Mouse (Mus musculus) heart, embryonic 12.5 days (tissue): ENCODE measurements around the gene Bod1. TPM values are rescaled to one million over a fixed set of nuclear protein-coding genes. Genes with fewer than 3 reads are reported as not detected.
A peak's percentile ranks its signal among the peaks of the same experiment; 100 is the strongest.

Experiments used
- ATAC-seq: fragments of 200-750 bp; cut with Nextera tagmentation; 2 replicates; pipeline ENCODE4 v1.8.0; 2017; ENCODE audit warnings: moderate TSS enrichment, moderate library complexity; ENCODE audit not compliant: insufficient number of reproducible peaks, low FRiP score
- H3K27ac ChIP-seq: fragments of 300-500 bp; sonication (generic); 2 replicates; pipeline ENCODE4 v1.5.1; 2016; ENCODE audit warnings: mild to moderate bottlenecking, moderate library complexity; ENCODE audit not compliant: poor library complexity, severe bottlenecking
- H3K27me3 ChIP-seq: fragments of 300-500 bp; sonication (generic); replicated peaks from 2 replicates; pipeline ENCODE4 v1.6.1; 2016; ENCODE audit warnings: mild to moderate bottlenecking, moderate library complexity
- H3K36me3 ChIP-seq: fragments of 300-500 bp; sonication (generic); 2 replicates; pipeline ENCODE4 v1.6.1; 2016; ENCODE audit warnings: mild to moderate bottlenecking, moderate library complexity
- H3K4me1 ChIP-seq: fragments of 300-500 bp; sonication (generic); replicated peaks from 2 replicates; pipeline ENCODE4 v1.6.1; 2016; ENCODE audit warnings: mild to moderate bottlenecking
- H3K4me2 ChIP-seq: fragments of 300-500 bp; sonication (generic); 2 replicates; pipeline ENCODE4 v1.6.1; 2016; ENCODE audit warnings: mild to moderate bottlenecking, moderate library complexity
- H3K4me3 ChIP-seq: fragments of 300-500 bp; sonication (generic); 2 replicates; pipeline ENCODE4 v1.5.1; 2016; ENCODE audit warnings: mild to moderate bottlenecking
- H3K9ac ChIP-seq: fragments of 300-500 bp; sonication (generic); 2 replicates; pipeline ENCODE4 v1.6.1; 2016; ENCODE audit warnings: mild to moderate bottlenecking, moderate library complexity
- H3K9me3 ChIP-seq: fragments of 300-500 bp; sonication (generic); replicated peaks from 2 replicates; pipeline ENCODE4 v1.6.1; 2016; ENCODE audit warnings: mild to moderate bottlenecking, moderate library complexity
- WGBS: fragments of 180-500 bp; shearing (Covaris S2); methylation state at CpG from one replicate; pipeline ENCODE4 v1.1.7; 2016; 5-methylcytosine and 5-hydroxymethylcytosine counted together
- polyA plus RNA-seq: library from polyadenylated mRNA; unstranded; fragments of >200 nt; fragmentation: Nextera tagmentation; extraction: Ambion mirVana; gene quantifications from 2 replicates; pipeline ENCODE4 v1.2.1, GENCODE M21; 2016

The Bod1 gene
- polyA plus RNA-seq, 1 experiment from 2014 or later = 79.8 TPM

DNA sequence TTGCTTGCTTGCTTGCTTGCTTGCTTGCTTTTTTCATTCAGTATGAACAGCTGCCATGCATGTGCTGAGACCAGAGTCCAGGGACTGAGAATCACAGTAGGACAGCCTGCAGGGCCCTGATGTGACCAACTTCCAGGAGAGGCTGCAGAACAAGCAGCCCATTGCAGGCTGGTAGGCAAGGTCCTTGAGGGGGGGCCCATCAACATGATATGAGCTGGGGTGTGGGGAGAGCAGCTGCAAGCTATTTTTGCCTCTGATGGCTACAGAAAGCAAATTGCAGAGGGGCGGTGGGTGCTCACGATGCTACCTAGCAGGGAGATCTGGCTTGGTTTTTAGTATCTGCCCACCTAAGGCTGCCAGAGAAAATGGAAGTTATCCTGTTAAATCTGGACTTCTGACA lies 21.6 kb upstream of the Bod1 start:
- Histone ChIP-seq H3K9me3 (no peaks in the 10 kb centered on the region), H3K27me3 (no peaks in the 10 kb centered on the region), H3K9ac (no peak overlapping the region), H3K36me3 (no peaks in the 10 kb centered on the region), H3K4me2 (no peak overlapping the region), H3K4me3 (no peak overlapping the region), H3K4me1 (peaks cover 6% of the 10 kb centered on the region), H3K27ac (no peak overlapping the region)
- 86% methylated on average over 2 of the region's 2 CpGs for WGBS
- no peak for ATAC-seq

DNA sequence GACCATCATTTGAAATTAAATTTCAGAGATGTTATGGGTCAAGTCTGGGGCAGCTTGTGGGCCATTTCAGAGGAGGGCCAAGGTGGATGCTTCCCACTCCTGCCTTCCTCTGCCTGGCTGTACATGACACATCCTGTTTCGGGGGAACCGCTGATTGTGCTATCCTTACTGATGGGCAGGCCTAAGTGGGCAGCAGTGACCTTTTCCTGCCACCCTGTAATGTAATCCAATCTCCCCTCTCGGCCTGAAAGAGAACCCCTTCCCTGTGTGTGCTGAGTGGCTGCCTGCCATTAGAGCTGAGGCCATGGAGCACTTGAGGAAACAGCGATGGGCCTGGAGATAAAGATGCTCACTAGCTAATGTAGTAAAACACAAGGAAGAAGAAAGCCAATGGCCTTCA lies 17.3 kb upstream of the Bod1 start:
- no peak overlapping the region for H3K27ac ChIP-seq
- no peaks in the 10 kb centered on the region for H3K36me3 ChIP-seq

DNA sequence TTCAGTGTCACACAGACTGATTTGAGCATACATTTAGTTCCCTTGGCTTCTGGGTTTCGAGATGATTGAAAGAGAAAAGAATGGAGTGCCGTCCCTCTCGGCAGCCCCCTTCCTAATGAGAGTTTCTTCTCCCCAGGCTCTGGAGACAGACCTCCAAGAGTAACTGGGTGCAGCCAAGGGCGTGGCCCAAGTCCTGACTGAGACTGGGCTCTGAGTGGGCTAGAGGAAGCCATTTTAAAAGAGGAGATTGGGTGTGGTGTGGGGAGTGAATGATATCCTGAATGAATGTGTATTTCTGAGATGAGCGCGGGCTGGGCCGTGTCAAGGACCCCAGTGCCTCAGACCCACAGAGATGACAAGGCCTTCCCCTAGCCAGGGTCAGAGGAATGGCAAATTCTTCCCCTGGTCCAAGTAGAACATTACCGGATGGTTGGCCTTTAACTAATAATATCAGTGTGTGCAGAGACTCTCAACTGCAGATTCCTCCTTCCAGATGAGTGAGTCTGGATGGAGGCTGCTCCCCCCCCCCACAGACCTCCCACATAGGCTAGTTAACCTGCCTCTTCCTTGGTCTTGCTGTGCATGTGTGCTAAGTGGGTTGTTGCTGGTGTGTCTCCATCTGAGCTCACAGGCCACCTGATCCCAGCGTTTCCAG lies 13.4 kb upstream of the Bod1 start:
- WGBS = 79% methylated on average over 9 of the region's 9 CpGs
- Histone ChIP-seq H3K4me3 (no peak overlapping the region), H3K36me3 (no peaks in the 10 kb centered on the region), H3K9me3 (no peaks in the 10 kb centered on the region), H3K27me3 (no peaks in the 10 kb centered on the region), H3K4me2 (no peak overlapping the region), H3K9ac (no peak overlapping the region), H3K27ac (no peak overlapping the region), H3K4me1 (peaks cover 6% of the 10 kb centered on the region)
- no peak for ATAC-seq

More for the DNA sequence above, 17.3 kb upstream of the Bod1 start:
- ATAC-seq = no peak
- WGBS = 42% methylated on average over 4 of the region's 4 CpGs
- Histone ChIP-seq H3K27me3 (no peaks in the 10 kb centered on the region), H3K4me2 (no peak overlapping the region), H3K4me1 (peaks cover 6% of the 10 kb centered on the region), H3K9ac (no peak overlapping the region), H3K9me3 (no peaks in the 10 kb centered on the region), H3K4me3 (no peak overlapping the region)

DNA sequence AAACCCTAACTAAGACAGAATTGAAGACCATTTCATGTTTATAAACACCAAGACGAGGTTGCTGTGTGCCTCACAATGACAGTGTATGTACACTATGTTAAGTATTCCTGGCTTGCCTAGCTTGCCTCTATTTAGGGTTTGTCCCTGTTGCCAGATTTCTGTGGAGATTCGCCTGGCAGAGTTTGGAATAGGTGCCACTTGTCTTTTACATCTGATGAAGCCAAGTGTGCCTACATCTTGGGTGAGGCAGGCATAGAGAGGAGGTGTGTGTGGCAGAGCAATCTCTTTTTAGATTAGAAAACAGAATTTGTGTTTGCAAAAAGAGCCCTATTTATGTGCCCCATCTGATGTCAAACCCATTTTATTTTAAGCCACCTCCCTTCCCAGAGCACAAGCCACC lies 12.4 kb upstream of the Bod1 start:
- no peaks in the 10 kb centered on the region for H3K27me3 ChIP-seq
- no peak overlapping the region for H3K9ac ChIP-seq
- 78% methylated on average over 2 of the region's 2 CpGs for whole genome bisulfite sequencing
- H3K4me3 ChIP-seq = no peak overlapping the region
- H3K27ac ChIP-seq = no peak overlapping the region
- H3K9me3 ChIP-seq = no peaks in the 10 kb centered on the region
- H3K4me1 ChIP-seq = peaks cover 2% of the 10 kb centered on the region
- H3K36me3 ChIP-seq = no peaks in the 10 kb centered on the region
- ATAC-seq = no peak
- no peak overlapping the region for H3K4me2 ChIP-seq

DNA sequence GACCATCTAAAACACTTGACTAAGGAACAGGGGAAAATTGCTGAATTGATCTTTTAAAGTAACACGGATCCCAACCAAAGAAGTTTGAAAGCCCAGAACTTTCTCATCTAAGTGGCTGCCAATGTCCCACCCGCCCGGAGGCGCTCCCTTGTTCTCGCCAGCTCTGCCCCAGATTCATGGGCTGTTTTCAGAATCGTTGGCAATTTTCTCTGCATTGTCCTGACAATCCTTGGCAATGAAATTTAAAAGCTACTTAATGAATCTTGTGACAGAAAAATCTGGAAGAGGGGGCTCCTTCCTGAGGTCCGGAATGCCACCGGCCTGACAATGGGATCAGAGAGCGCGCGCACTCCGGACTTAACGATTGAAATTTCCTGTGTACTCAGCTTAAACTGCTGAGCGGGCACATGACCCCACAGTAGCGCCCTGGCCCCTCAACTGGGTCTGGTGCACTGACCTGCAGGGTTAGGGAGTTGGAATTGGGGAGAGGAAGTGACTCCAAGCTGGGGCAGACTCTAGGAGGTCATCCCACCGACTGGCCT lies 8.2 kb upstream of the Bod1 start:
- Histone ChIP-seq H3K9ac (no peak overlapping the region), H3K4me2 (no peak overlapping the region), H3K36me3 (no peaks in the 10 kb centered on the region), H3K27ac (no peak overlapping the region), H3K9me3 (no peaks in the 10 kb centered on the region), H3K4me3 (no peak overlapping the region), H3K4me1 (peaks cover 6% of the 10 kb centered on the region), H3K27me3 (no peaks in the 10 kb centered on the region)
- 70% methylated on average over 16 of the region's 16 CpGs for WGBS
- no peak for ATAC-seq

DNA sequence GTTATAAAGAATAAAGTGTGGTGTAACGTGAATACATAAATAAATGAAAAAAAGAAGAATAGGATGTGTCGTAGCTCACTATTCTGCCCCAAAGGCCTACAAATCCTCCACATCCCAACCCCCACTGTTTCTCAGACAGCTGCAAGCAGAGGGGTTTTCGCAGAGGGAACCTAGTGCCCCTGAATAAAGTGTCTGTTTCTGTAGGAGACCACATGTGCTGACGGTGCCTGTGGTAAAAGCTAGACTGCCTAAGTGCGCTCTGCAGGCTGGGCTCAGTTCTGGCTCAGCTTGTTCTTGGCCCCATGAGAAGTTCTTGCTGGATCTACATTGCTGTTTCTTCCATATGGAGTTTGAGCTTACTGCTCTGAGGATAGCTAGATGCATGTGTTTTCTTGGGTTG lies 5.6 kb upstream of the Bod1 start:
- H3K27me3 ChIP-seq = no peaks in the 10 kb centered on the region
- no peak overlapping the region for H3K4me2 ChIP-seq
- no peak overlapping the region for H3K9ac ChIP-seq
- no peak for ATAC-seq
- WGBS = 88% methylated on average over 5 of the region's 5 CpGs
- no peak overlapping the region for H3K4me3 ChIP-seq
- no peaks in the 10 kb centered on the region for H3K9me3 ChIP-seq
- H3K27ac ChIP-seq = no peak overlapping the region
- peaks cover 10% of the 10 kb centered on the region for H3K4me1 ChIP-seq
- no peaks in the 10 kb centered on the region for H3K36me3 ChIP-seq

DNA sequence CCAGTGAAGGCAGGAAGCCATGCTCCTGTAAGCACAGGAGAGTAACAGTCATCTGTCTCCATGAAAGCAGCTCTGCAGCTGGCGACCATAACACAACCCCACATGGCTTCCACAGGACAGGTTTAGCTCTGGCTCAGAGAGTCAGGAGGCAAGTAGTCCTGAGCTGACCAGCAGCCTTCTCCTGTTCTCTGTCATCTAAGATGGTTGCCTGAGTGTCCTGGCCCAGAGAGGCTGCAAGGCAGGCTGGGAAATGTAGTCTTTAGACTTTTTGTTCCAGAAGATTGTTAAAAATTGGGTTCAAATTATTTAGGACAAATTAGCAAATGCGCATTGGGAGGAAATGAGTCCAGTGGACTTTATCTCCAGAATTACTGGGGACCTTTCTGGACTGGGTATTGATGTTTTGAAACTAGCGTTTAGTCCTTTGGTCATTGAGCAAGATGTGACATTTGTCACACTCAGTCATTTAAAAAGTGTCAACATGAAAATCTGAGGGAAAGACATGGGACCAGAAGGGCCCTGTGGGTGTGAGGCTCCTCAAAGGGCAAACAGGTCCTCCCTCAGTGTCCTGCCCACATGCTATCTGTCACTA lies 5.1 kb upstream of the Bod1 start:
- no peak for ATAC-seq
- no peaks in the 10 kb centered on the region for H3K9me3 ChIP-seq
- no peak overlapping the region for H3K4me3 ChIP-seq
- peaks cover 10% of the 10 kb centered on the region for H3K4me1 ChIP-seq
- H3K4me2 ChIP-seq = no peak overlapping the region
- no peak overlapping the region for H3K9ac ChIP-seq
- no peak overlapping the region for H3K27ac ChIP-seq
- no peaks in the 10 kb centered on the region for H3K27me3 ChIP-seq
- WGBS = 84% methylated on average over 3 of the region's 3 CpGs
- H3K36me3 ChIP-seq = no peaks in the 10 kb centered on the region

DNA sequence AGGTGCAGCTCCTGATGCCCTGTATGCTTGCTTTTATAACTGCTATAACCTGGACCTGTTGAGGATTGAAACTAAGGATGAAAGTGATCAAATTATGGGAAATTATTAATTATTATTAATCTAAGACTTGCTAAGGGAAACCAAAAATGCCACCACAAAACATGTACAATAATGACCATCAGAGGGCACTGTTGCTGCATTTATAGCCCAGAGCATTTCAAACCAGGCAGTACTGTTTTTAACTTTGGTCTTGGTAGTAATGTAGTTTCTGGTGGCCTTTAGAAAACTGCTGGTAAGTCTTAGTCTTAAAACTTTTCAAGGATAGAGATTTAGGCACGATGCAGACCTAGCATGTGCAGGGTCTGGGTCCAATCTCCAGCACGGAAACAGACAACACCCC lies 3.7 kb upstream of the Bod1 start:
- Histone ChIP-seq H3K4me1 (peaks cover 13% of the 10 kb centered on the region), H3K36me3 (no peaks in the 10 kb centered on the region), H3K9ac (no peak overlapping the region), H3K9me3 (no peaks in the 10 kb centered on the region), H3K4me2 (no peak overlapping the region), H3K27ac (no peak overlapping the region), H3K27me3 (no peaks in the 10 kb centered on the region), H3K4me3 (no peak overlapping the region)
- 45% methylated on average over 2 of the region's 2 CpGs for WGBS
- no peak for ATAC-seq

DNA sequence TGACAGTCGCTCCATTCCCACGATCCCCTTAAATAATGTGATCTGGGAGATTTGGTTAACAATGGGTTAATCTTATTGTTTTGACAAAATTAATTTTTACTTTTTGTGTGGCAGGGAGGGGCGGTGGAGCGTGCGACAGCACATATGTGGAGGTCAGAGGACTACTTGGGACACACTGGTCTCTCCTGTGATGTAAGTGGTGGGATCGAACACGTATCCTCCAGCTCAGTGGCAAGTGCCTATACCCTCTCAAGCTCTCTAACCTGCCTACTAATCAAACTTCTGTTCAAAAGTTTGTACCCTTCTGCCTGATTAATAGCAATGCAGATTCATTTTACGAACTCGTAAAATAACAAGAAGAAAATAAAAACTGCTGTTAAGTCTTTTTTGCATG lies 482 bp upstream of the Bod1 start:
- H3K27ac ChIP-seq = no peak overlapping the region

DNA sequence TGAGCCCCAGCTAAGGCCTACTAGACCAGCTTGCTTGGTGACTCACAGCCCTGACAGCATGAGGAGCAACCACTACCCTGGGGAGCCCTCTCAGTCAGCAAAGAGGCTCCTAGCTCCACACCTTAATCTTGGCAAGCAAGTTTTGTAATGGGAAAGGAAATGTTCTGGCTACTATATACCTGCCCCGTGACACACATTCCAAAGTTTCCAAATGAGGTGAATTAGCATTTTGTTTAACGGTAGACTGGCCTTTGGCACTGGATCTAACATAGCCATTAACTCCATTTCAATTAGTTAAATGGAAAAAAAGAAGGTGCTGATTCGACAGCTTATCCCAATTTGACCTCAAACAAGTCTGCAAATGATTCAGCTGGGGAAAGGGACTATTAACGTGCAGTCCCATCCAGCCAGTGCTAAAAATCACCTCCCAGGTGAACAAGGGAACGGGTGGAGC lies 1.2 kb downstream of the Bod1 start:
- peaks cover 38% of the 10 kb centered on the region for H3K36me3 ChIP-seq
- H3K9ac ChIP-seq = no peak overlapping the region
- no peak for ATAC-seq
- H3K27ac ChIP-seq = no peak overlapping the region
- 75% methylated on average over 5 of the region's 5 CpGs for WGBS
- no peak overlapping the region for H3K4me3 ChIP-seq
- no peaks in the 10 kb centered on the region for H3K27me3 ChIP-seq
- no peaks in the 10 kb centered on the region for H3K9me3 ChIP-seq
- H3K4me1 ChIP-seq = peaks cover 11% of the 10 kb centered on the region
- peak overlapping the region; percentile 39 for H3K4me2 ChIP-seq

More for the DNA sequence above, 482 bp upstream of the Bod1 start:
- WGBS = 12% methylated on average over 9 of the region's 9 CpGs
- Histone ChIP-seq H3K4me2 (peak overlapping the region; percentile 79), H3K27me3 (no peaks in the 10 kb centered on the region), H3K9ac (peak overlapping the region; percentile 99), H3K9me3 (no peaks in the 10 kb centered on the region), H3K36me3 (peaks cover 23% of the 10 kb centered on the region), H3K4me3 (peak overlapping the region; percentile 99), H3K4me1 (peaks cover 11% of the 10 kb centered on the region)
- ATAC-seq = no peak

DNA sequence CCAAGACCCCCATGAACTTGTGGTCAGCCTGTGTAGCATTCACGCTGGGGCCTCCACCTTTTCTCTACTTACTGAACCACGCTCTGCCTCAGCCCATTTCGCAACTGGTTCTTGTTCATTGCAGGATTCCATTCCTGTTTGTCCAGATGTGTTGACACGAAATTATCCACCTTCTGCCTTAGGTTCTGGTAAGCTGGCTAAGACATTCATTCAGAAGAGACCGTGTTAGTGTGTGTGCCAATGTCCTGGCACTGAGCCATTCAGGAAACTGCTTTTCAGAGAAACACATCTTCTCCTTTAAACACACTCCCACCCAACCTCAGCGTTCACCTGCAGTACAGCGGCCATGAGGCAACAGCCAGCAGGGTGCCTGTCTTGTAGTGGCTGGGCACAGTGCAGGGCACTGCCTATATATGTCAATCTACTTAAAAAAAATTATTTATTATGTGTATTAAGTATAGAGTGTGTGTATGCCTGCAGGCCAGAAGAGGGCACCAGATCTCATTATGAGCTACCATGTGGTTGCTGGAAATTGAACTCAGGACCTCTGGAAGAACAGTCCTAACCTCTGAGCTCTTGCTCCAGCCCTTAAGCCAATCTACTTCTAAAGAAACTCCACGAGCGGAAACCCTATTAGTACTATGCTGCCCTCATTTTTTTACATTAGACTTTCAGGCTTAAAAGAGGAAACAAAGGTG lies 2.4 kb downstream of the Bod1 start:
- Histone ChIP-seq H3K27ac (no peak overlapping the region), H3K9me3 (no peaks in the 10 kb centered on the region), H3K9ac (no peak overlapping the region), H3K27me3 (no peaks in the 10 kb centered on the region), H3K4me1 (peaks cover 11% of the 10 kb centered on the region), H3K36me3 (peaks cover 50% of the 10 kb centered on the region), H3K4me3 (no peak overlapping the region), H3K4me2 (no peak overlapping the region)
- WGBS = 88% methylated on average over 9 of the region's 9 CpGs
- ATAC-seq = no peak
